Mouse (Mus musculus) embryo, embryonic 9.5 days (tissue): Measurements from ENCODE around the gene Kantr.
"Not testable (repeated sequence)": the region's sequence is repeated elsewhere in the genome, so short reads cannot be mapped to it uniquely, and the experiment has no call there.

Source experiments
- DNase-seq: peaks from one replicate; pipeline ENCODE4 v3.0.0-alpha.2; 2017; ENCODE audit errors: extremely low spot score

The Kantr gene

DNA sequence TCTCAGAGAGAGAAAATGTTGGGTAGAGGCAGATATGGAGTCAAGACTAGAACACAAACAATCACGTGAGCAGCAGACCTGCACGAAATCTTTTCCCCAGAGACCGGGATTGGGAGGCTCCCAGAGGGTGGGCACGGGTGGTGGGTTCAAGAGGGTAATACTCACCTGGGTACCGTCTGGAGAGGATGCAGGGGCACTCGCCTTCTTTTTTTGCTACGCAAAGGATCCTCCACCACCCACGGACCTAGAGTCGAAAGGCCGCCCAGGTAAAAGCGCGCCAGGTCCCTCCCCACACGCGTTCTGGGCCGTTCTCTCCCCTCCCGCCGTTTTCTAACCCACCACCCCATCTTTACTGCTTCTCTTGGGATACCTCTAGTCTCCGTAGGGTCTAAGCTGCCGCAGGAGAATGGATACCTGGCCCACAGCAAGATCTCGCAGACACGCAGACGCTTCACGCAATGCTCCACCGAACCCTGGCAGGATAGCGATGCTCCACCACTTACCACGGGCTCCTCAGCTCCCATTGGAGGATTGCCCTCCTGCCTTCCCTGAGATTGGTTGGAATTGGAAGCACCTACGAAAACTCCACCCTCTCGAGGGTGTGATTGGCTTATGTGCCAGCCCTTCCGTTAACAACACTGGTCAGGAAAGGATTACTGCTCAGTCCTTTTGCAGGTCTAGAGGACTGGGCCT lies at the start of gene Kantr:
Kantr (minus strand) TSS at position 500 of the 693 bp plus-strand sequence.
- peak; percentile 64 for DNase-seq

DNA sequence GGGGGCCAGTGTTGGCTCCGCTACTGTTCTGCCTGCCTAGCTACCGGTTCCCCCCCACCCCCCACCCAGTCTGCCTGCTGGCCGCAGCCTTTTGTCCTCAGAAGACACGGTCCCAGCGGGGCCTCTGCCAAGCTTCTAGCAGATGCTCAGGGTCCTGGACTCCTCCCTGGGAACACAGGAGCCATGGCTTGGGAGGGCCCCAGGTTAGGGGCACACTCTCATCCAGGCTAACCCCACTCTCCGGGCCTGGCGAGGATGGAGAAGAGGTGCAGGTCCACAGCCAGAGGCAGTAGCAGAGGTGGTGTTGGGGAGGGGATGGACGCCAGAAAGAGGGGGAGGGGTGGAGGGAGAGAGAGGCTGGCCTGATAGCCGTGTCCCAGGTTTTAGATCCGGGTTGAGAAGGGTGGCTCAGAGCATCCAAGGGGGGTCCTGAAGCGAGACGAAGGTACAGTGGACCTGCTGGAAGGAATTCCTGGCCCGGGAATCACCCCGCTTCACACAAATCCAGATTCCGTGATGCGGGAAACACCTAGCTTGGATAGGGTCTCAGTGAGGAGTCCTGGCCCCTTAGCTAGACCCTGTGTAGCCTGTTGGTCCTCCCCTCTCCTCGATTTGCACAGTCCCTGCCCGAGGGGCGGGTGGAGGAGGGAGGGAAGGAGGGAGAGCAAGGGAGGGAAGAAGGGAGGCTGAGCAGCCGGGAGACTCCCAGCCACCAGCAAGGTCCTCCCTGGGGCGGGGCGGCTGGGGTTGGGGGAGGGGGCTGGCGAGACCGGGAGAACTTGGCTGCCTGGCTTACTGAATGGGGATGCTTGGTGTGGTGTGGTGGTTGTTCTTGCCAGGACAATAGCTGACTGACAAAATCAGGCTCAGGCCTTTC lies 41.3 kb upstream of the Kantr start, which contains the start of gene Gpr173:
Gpr173 (minus strand) TSS at position 308 of the 877 bp plus-strand sequence.
- DNase-seq: peak; percentile 84

DNA sequence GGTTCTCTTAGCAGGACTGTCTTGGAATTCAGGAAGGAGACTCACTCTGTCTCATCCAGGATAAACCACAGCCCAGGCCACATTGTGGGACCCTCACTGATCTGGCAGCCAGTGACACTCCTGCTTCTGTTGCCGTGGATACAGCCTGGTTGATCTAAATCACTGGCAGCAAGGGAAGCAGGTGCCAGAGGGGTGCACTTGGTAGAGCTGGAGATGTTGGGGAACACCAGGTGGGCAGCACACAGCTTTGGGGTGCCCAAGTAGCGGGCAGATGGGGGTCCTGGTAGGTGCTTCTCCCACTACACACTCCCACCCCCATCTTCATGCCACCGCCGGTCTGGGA lies 40.7 kb upstream of the Kantr start:
- peak; percentile 2 for DNase-seq

DNA sequence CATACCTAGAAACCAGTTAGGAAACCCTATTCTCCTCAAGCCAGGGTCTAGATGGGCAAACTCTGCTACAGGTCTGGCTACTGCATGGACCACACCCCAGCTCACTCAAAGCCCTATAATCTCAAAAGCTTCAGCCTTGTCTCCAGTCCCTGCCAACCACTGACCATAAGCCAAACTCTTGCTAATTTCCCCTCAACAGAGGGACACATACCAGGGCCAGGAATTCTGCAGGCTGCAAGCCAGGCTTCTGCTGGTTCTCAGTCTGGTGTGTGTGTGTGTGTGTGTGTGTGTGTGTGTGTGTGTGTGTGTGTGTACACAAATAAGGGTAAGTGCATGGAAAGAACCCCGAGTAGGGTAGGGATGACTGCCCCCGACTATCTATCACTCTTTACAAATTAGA lies 39.1 kb upstream of the Kantr start:
- DNase-seq: no peak

- peak; percentile 47 for DNase-seq
These were observed 25.4 kb upstream of the Kantr start for GRCm38 (mm10) chrX:152352553-152353153.

DNA sequence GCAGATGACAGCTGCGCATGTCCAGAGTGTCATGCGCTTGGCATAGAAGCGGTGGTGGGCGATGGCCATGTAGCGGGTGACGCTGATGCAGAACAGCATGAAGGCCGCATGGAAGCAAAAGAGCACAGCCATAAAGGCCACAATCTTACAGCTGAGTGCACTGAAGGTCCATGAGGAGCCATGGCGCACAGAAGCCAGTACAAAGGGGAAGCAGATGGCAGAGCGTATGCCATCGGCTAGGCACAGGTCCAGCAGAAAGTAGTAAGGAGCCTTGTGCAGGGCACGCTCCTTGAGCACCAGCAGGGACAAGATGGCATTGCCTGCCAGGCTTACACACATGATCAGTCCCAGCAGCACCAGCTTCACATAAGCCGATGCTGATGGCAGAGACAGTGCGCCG lies 19.7 kb upstream of the Kantr start:
- no peak for DNase-seq

GRCm38 (mm10) chrX:152346587-152346986 lies 19.3 kb upstream of the Kantr start:
- DNase-seq: no peak

- no peak for DNase-seq
These were observed 15.6 kb upstream of the Kantr start for GRCm38 (mm10) chrX:152342903-152343302.

- peak; percentile 87 for DNase-seq
These were observed 15.1 kb upstream of the Kantr start, which contains the start of gene Tspyl2 for GRCm38 (mm10) chrX:152342358-152342901. Gene Tspyl2, minus strand, starts transcription at chrX:152342425.

GRCm38 (mm10) chrX:152341496-152341895 lies 14.2 kb upstream of the Kantr start:
- no peak for DNase-seq

DNA sequence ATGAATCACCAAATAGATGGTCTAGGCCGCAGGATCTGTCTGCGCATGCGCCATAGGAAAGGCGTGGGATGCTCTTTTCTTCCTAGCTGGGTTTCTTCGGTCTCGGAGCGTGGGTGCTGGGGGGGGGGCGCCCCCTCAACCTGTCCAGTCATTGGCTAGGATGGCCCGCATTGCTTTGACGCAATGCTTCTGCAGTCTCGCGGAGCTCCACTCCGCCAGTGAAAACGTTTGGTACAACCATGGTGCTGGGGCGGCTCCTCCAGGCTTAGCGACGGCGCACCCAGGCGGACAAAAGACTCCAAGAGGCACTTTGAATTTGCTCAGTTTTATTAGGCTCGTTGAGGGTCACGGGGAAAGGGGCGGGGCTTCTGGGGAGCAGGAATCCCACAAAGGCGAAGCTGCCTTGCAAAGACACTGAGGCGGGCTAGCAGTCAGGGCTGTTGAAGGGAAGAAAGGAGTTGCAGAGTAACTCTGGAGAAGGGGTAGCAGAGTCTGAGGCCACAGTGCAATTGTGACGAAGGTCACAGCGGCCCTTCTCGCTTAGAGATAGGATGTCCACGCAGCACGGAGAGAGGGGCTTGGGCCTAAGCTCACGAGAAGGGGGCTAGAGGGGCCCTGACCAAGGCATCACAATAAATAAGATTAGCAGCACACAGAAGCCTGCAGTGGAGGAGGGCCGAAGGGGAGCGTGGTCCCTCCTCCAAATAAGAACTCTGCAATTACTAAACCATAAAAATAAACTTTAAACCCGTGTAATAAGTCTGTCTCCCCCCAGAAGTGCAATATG lies 9.4 kb upstream of the Kantr start:
- DNase-seq: peak; percentile 86

GRCm38 (mm10) chrX:152336123-152336522 lies 8.8 kb upstream of the Kantr start:
- not testable (repeated sequence) for DNase-seq

- DNase-seq: not testable (repeated sequence)
These were observed 2.1 kb upstream of the Kantr start for GRCm38 (mm10) chrX:152329400-152329799.

DNA sequence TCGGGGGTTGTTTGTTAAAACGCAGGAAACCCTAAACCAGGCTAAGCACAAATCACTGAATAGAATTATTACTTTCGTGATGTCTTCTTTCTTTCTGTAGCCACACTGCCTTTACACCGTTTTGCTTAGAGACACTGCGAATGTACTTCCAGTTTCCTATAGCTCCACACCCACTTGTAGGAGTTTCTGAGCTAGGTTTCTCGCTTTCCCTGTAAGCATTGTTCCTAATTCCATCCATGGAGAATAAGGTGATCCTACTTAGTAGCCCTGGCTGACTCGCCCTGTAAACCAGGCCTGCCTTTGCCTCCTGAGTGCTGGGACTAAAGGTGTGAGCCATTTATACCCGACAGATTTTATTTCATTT lies 376 bp upstream of the Kantr start:
- DNase-seq: no peak

GRCm38 (mm10) chrX:152323584-152323983 lies 3.7 kb downstream of the Kantr start:
- DNase-seq: no peak

DNA sequence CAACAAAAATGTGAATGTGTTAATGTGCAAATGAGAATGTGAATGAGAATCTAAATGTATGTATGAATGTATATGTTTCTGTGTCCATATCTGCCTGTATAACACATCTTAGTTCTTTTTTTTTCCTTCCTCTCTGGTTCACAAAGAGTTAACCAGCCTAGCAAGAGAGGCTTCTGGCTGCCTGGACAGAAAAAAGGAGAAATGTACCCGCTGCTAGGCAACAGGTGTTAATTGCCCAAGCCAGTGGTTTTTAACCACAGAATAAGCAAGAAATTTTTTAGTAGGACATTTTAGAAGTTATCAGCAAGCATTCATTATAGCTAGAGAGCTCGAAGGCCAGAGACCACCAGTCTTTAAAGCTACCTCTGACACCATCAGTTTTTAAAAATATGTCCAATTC lies 4.5 kb downstream of the Kantr start:
- DNase-seq: no peak

DNA sequence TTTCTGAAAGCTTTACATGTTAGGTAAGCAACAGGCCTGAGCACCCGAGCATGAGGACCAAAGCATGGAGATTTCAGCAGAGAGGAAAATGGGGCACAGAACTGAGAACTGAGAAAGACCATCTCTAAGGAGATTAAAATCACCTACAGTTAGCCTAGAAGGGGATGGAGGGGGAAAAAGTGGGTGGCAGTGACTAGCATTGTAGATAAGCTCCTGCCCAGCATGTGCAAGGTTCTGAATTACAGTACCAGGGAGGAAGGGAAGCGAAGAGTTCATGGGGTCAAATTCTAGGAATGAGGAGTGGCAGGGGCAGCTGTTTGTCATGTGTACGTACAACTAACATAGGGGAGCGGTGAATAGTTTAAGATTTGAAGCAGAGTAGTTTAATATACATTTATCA lies 6.8 kb downstream of the Kantr start:
- DNase-seq: no peak

DNA sequence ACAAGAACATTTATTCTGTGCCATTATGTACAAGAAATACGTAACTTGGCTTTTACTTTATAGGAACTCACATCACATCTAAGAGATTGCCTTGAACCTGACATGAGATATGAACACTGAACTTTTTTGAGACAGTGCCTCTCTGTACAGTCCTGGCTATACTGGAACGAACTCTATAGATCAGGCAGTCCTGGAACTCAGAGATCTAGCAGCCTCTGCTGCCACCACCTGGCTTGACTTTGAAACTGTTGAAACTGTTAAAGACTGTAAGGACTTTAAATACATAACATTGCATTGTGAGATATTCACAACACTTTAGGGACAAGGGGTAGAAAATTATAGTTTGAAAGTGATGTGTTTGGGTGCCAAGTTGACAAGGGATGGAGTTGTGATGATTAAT lies 19.4 kb downstream of the Kantr start:
- DNase-seq: peak; percentile 1

DNA sequence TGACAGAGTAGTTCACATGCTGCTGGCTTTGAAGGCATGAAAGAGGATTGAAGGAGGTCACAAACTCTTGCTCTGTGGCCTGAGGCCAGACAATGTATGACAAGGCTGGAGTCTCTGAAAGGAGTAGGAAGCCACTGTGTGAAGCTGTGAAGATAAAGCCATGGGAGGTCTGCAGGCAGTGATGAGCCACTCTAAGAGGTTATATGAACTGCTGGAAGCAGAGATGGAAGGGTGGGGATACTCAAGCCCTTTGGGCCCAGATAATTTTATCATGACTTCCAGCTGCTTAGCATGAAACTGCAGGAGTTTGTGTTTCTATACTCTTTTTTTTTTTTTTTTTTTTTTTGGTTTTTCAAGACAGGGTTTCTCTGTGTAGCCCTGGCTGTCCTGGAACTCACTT lies 19.9 kb downstream of the Kantr start:
- no peak for DNase-seq

- no peak for DNase-seq
These were observed 21.1 kb downstream of the Kantr start for GRCm38 (mm10) chrX:152306224-152306623.

GRCm38 (mm10) chrX:152287026-152287425 lies 40.3 kb downstream of the Kantr start:
- DNase-seq: not testable (repeated sequence)

- DNase-seq: no peak
These were observed 42.5 kb downstream of the Kantr start for GRCm38 (mm10) chrX:152284746-152285145.
